Mouse (Mus musculus) Patski (cell line): ENCODE measurements around the gene Mlph. TPM values are rescaled to one million over a fixed set of nuclear protein-coding genes. Genes with fewer than 3 reads are reported as not detected.

Experiments
- ATAC-seq: fragments of 100-300 bp; one replicate; pipeline ENCODE4 v1.8.0; 2021
- CTCF ChIA-PET: fragments of 350-600 bp; sonication (Branson Sonifier 250); formaldehyde crosslinking; loops from one replicate; lab custom pipeline; 2022; ENCODE audit warnings: inconsistent platforms; lab: Charles Lee
- POLR2A ChIA-PET: fragments of 350-600 bp; sonication (Branson Sonifier 250); formaldehyde crosslinking; loops from one replicate; lab custom pipeline; 2022; ENCODE audit warnings: antibody characterized with exemption, inconsistent platforms; lab: Charles Lee
- DNase-seq: peaks from one replicate; pipeline ENCODE4 v3.0.0-alpha.2; 2011; ENCODE audit warnings: low read depth, low spot score
- H3K27me3 ChIP-seq: fragments of 371-371 bp; one replicate; pipeline ENCODE4 v1.5.1; 2021
- CTCF ChIP-seq: fragments of 100-300 bp; IDR thresholded peaks from one replicate; pipeline ENCODE4 v1.5.1; 2021
- in situ Hi-C: fragments of 300-500 bp; cut with MboI; formaldehyde crosslinking; loops from 3 replicates; pipeline ENCODE4 v1.11.1; 2018; ENCODE audit warnings: low pct_unique_long_range_greater_than_20kb, mixed read lengths
- polyA plus RNA-seq: library from polyadenylated mRNA; unstranded; gene quantifications from one replicate; pipeline ENCODE4 v1.2.3, GENCODE M21; 2021

Gene Mlph
- polyA plus RNA-seq, 1 experiment from 2014 or later = 0.03 TPM

DNA sequence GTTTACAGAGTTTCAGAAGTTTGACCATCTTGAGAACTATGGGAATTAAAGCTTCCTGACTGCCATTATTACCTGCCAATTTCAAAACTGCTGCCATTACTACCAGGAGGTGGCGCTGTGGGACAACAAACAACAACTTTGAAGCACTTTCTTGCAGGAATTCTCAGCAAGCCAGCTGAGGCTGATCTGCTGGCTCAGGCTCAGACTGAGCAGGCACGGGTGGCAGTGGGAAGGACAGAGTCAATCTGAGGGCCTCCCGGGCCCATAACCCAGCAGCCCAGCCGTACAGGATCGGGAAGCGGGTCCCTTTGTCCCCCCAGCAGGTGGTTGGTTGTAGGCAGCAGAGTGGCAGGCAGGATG lies 13.7 kb downstream of the Mlph start:
- H3K27me3 ChIP-seq = no peaks in the 10 kb centered on the region
- TF ChIP-seq CTCF = peak; percentile 88
- POLR2A ChIA-PET = no interaction called here
- DNase-seq = no peak
- CTCF ChIA-PET = interaction anchor here (0.7 to 1.4 kb wide), 5 partner anchors 12 to 28 kb away, joined by 3 to 8 read pairs (median 4); no protein-coding TSS in a partner anchor
- no peak for ATAC-seq
- in situ Hi-C loops = no loop called here

DNA sequence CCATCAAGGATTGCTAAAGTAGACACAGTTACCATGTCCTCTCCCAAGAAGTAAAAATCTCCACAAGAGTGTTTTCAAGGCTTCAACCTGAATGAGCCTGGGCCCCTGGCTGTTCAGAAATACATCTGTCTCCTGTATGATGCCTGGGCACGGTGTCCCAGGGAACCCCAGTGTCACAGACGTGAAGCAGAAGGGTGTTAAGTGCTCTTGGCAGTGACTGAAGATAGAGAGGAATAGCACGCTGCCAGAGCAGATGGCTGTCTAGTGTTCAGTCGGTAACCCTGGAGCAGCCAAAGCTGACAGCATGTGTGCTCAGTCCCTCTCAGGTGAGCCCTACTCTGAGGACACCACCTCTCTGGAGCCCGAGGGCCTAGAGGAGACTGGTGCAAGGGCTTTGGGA lies 18.1 kb downstream of the Mlph start:
- no peak for TF ChIP-seq CTCF
- in situ Hi-C loops = no loop called here
- no peaks in the 10 kb centered on the region for H3K27me3 ChIP-seq
- CTCF ChIA-PET = no interaction called here
- DNase-seq (no peak), ATAC-seq (no peak)
- POLR2A ChIA-PET = no interaction called here

DNA sequence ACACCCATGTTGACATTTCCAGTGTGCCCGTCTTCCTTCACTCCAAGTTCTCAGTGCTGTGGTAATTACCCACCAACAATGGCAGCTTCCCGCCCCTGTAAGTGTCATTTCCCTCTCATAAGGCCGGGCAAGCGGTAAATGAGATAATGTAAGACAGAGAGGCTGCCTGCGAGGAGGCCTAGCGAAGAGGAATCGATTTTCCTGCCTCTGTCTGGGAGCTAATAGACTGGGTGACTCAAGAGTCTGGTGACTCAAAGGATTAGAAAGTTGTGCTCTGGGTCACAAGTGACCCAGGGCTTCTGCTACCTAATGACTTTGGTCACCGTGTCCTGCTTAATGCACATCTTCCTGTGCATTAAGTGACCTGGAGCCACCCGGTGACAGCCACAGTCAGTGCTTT lies 22.1 kb downstream of the Mlph start:
- DNase-seq = no peak
- ATAC-seq = no peak
- H3K27me3 ChIP-seq = no peaks in the 10 kb centered on the region
- POLR2A ChIA-PET = no interaction called here
- TF ChIP-seq CTCF = no peak
- CTCF ChIA-PET = interaction anchor here (0.9 kb wide), 1 partner anchor 20 kb away, joined by 3 read pairs; no protein-coding TSS in a partner anchor
- in situ Hi-C loops = no loop called here

DNA sequence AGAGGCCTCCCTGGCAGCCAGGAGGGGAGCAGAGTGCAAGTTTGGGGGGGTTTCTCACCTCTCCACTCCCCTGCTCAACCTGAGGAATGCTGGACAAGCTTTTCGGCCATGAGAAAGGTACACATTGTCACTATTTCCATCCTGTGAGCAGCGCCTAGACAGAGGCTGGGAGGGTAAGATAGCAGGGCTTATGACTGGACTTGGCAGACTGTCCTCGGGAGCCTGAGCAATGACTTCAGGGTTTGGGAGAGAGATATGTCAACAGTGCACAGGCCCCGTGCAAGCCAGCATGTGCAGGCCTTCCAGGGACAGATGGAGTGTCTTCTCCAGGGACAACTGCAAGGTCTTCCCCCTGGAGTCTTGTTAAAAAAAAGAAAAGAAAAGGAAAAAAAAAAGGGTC lies 25.1 kb downstream of the Mlph start:
- ATAC-seq = no peak
- POLR2A ChIA-PET = no interaction called here
- H3K27me3 ChIP-seq = no peaks in the 10 kb centered on the region
- TF ChIP-seq CTCF = no peak
- in situ Hi-C loops = no loop called here
- DNase-seq = no peak
- CTCF ChIA-PET = no interaction called here

DNA sequence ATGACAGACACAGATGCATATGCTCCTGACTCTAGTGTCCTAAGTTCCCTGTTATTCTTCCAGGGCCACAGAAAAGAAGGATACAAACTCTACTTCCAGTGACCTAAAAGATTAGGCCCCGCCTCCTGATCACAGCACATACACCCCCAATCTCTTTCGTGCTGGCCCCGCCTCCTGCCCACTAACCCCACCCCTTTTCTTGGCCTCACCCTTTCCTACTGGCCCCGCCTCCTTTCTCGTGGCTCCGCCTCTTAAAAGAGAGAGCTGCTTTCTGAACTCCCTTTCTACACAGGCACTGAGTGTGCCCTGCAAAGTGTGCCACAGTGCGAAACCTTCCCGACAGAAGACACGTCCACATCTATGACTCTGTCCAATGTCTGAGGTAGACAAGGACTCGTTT lies 30.3 kb downstream of the Mlph start:
- no peak for DNase-seq
- ChIA-PET CTCF (no interaction called here), POLR2A (no interaction called here)
- no peak for TF ChIP-seq CTCF
- in situ Hi-C loops = no loop called here
- ATAC-seq = no peak
- H3K27me3 ChIP-seq = no peaks in the 10 kb centered on the region

DNA sequence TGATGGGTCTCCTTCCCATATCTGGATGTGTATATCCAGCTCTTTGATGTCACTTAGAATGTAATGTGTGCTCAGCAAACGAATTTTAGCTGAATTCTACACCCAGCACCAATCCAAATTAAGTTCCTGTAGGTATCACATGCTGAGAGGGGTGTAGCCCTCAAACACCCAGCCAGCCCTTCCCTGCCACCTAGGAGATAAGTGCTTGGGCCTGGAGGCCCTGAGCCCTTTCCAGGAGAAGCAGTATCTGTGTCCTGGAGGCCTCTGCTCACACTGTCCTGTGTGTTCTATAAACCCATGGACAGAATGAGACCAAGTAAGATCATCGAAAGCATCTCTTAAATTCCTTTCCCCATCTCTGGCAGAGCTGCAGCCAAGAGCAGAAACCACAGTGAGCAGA lies 32.4 kb downstream of the Mlph start:
- ChIA-PET CTCF (no interaction called here), POLR2A (no interaction called here)
- TF ChIP-seq CTCF = no peak
- H3K27me3 ChIP-seq = no peaks in the 10 kb centered on the region
- DNase-seq (no peak), ATAC-seq (no peak)
- in situ Hi-C loops = no loop called here

DNA sequence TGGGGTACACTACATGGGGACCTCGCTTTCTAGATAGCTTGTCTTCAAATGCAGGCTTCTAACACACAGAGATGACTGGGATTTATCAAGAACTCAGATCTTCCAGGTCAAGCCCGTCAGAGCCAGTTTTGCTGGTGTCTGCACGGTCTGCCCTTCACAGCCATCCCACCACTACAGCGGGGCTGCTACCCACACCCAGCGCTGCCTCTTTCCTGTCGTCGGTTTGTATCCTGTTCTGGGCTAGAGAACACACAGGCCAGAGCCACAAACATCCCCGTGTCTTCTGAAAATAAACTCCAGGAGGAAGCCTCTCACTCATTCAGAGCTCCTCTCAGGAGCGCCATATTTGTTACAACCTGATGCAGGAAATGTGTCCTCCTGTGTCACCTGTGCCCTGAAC lies 34.4 kb downstream of the Mlph start:
- DNase-seq (no peak), ATAC-seq (no peak)
- in situ Hi-C loops = no loop called here

DNA sequence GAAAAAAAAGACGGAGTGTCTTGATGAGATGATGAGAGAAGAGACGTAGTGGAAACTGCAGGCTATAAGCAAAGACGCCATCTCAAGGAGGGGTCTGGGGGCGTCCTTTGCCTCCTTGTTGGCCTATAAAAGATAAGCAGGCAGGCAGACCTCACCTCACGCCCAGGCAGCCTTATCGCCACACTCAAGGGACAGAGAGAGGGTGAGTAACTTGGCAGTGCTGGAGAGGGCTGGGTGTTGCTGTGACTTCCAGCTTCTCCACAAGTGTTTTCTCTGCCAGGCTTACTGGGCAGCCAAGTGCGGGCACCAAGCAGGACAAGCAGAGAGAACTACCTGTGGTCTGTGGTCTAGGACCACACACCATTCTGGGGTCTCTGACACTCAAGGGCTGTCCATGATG lies 36.8 kb downstream of the Mlph start:
- DNase-seq = no peak
- no peak for ATAC-seq
- no peak for TF ChIP-seq CTCF
- ChIA-PET CTCF (interaction anchor here (1.1 kb wide), 1 partner anchor 23 kb away, joined by 4 read pairs; no protein-coding TSS in a partner anchor), POLR2A (no interaction called here)
- in situ Hi-C loops = loop anchor here (10.0 kb wide), 1 partner anchor 107 kb away; the partner anchor contains the start of gene Col6a3
- no peaks in the 10 kb centered on the region for H3K27me3 ChIP-seq

More for the DNA sequence above, 34.4 kb downstream of the Mlph start:
- H3K27me3 ChIP-seq = no peaks in the 10 kb centered on the region
- CTCF ChIA-PET = no interaction called here
- TF ChIP-seq CTCF = no peak
- POLR2A ChIA-PET = no interaction called here

DNA sequence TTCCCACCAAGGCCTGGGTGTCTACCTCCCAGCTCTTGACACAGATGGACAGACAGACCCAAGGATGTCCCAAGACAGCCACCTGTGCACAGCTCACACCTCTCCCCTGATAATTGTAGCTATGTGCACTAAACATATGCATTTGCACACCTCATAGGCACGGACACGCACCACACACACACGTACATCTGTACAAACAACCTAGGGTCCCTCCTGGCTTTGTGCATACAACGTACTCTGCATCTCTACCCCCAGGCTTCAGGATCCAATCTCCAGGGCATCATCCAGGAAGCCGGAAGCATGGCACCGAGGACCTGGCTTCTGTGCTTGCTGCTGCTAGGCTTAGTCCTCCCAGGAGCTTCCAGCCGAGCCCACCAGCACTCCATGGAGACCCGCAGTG lies 37.9 kb downstream of the Mlph start, which contains the start of gene Prlh:
Gene Prlh (plus strand): TSS at position 301 of the 400 bp plus-strand sequence.
- no peaks in the 10 kb centered on the region for H3K27me3 ChIP-seq
- DNase-seq (no peak), ATAC-seq (no peak)
- TF ChIP-seq CTCF = no peak
- in situ Hi-C loops = loop anchor here (10.0 kb wide), 1 partner anchor 108 kb away; the partner anchor contains the start of gene Col6a3
- POLR2A ChIA-PET = no interaction called here
- CTCF ChIA-PET = interaction anchor here (1.1 to 1.5 kb wide), 2 partner anchors 10 to 24 kb away, joined by 4 read pairs; no protein-coding TSS in a partner anchor

DNA sequence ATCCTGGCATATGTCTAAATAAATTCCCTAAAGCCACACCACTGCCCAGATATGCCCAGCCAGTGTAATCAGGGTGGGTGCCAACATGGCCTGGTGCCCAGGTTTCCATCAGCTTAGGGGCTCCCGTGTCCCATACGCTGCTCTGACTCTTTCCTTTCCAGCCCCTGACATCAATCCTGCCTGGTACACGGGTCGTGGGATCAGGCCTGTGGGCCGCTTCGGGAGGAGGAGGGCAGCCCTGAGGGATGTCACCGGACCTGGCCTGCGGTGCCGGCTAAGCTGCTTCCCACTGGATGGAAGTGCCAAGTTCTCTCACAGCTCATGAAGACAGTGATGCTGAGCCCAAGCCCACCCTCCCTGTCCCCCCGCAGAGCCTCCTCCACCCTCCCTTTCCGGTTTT lies 38.8 kb downstream of the Mlph start:
- DNase-seq (no peak), ATAC-seq (no peak)
- H3K27me3 ChIP-seq = no peaks in the 10 kb centered on the region
- CTCF ChIA-PET = no interaction called here
- in situ Hi-C loops = loop anchor here (10.0 kb wide), 1 partner anchor 109 kb away; the partner anchor contains the start of gene Col6a3
- TF ChIP-seq CTCF = no peak
- POLR2A ChIA-PET = no interaction called here

DNA sequence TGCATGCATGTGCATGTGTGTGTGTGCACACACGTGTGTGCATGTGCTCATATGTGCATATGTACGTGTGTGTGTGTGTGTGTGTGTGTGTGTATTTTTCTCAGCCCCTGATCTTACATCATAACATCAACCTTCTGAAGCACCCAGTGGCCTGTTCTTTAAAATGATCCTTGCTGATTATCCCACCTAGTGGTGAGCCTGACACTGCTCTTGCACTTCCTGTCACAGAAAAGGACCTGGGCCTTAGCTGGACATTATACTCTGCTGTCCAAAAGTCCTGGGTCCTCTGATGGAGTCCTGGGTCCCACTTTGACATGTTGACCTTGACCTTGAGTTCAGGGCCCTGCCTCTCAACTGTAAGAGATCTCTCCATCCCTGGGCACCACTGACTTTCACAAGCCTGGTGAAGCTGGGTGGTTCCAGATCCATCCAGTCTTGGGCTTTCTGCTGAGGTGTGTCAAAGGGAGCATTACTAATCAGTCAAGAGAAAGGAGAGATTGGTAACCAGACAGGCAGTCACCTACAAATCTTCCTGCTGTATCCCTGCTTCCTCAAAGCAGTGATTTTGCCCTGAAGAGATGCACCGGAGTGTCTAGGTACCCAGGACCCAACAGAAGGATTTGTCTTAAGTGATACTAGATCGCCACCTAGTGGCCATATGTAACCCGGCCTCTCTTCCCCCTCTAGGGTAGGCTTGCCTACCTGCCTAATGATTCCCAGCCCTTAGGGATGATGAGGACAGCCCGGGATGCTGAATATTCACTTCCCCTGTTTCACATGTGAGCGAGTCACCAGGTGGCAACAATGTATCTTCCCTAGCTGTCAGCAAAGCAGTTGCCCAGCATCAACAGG lies 41.6 kb downstream of the Mlph start:
- no peaks in the 10 kb centered on the region for H3K27me3 ChIP-seq
- CTCF ChIA-PET = interaction anchor here (0.9 to 2.0 kb wide), 9 partner anchors 12 to 307 kb away, joined by 3 to 11 read pairs (median 3); no protein-coding TSS in a partner anchor
- TF ChIP-seq CTCF = peak; percentile 92
- POLR2A ChIA-PET = interaction anchor here (0.8 kb wide), 1 partner anchor 15 kb away, joined by 3 read pairs; no protein-coding TSS in a partner anchor
- in situ Hi-C loops = loop anchor here (5.0 to 10.0 kb wide), 3 partner anchors 49 to 309 kb away; partner anchors contain the start of gene Col6a3
- DNase-seq = no peak
- no peak for ATAC-seq
